Mouse (Mus musculus) MEL (cell line): Measurements from ENCODE around the gene Gpx3. TPM values are rescaled to one million over a fixed set of nuclear protein-coding genes. Genes with fewer than 3 reads are reported as not detected.

ENCODE experiments used
- DNase-seq: peaks from one replicate; pipeline ENCODE4 v3.0.0; 2011; ENCODE audit warnings: low read depth, low spot score
- H3K27ac ChIP-seq: 2 replicates; pipeline ENCODE4 v1.5.1; 2012; ENCODE audit warnings: low read depth, mild to moderate bottlenecking, control low read depth, low read length, moderate library complexity; ENCODE audit not compliant: control insufficient read depth
- H3K27me3 ChIP-seq, 2 experiments: fragments of 150-350 bp in 1 of 2; sonication (generic) in 1 of 2; 2 replicates each; pipeline ENCODE4 v1.6.1; 2012; ENCODE audit warnings: low read length in 2 of 2, mild to moderate bottlenecking in 2 of 2, improper control_type of control experiment in 1 of 2, moderate library complexity in 1 of 2; ENCODE audit not compliant: insufficient read depth in 2 of 2, control insufficient read depth in 1 of 2
- H3K36me3 ChIP-seq, 2 experiments: 2 replicates each; pipeline ENCODE4 v1.6.1; 2012 to 2014; ENCODE audit warnings: low read length in 2 of 2, improper control_type of control experiment in 1 of 2, inconsistent platforms in 1 of 2, mild to moderate bottlenecking in 1 of 2; ENCODE audit not compliant: insufficient read depth in 2 of 2, control insufficient read depth in 1 of 2
- H3K4me1 ChIP-seq, 2 experiments: fragments of 150-350 bp in 1 of 2; sonication (generic) in 1 of 2; 2 replicates each; pipeline ENCODE4 v1.6.1; 2012; ENCODE audit warnings: low read length in 2 of 2, improper control_type of control experiment in 1 of 2, mild to moderate bottlenecking in 1 of 2; ENCODE audit not compliant: insufficient read depth in 2 of 2, control insufficient read depth in 1 of 2
- H3K4me3 ChIP-seq, 2 experiments: fragments of 150-350 bp in 1 of 2; sonication (generic) in 1 of 2; 2 replicates each; pipeline ENCODE4 v1.5.1; 2012; ENCODE audit warnings: low read depth in 2 of 2, low read length in 2 of 2, mild to moderate bottlenecking in 2 of 2, moderate library complexity in 2 of 2, control low read depth in 1 of 2, improper control_type of control experiment in 1 of 2; ENCODE audit not compliant: control insufficient read depth in 1 of 2, insufficient read depth in 1 of 2
- H3K79me2 ChIP-seq: 2 replicates; pipeline ENCODE4 v1.6.1; 2012; ENCODE audit warnings: mild to moderate bottlenecking, low read length, moderate library complexity; ENCODE audit not compliant: control insufficient read depth, poor library complexity, insufficient read depth
- H3K9ac ChIP-seq: 2 replicates; pipeline ENCODE4 v1.6.1; 2012; ENCODE audit warnings: low read depth, mild to moderate bottlenecking, control low read depth, low read length, moderate library complexity; ENCODE audit not compliant: control insufficient read depth, poor library complexity, severe bottlenecking
- H3K9me3 ChIP-seq: fragments of 150-350 bp; sonication (generic); replicated peaks from 2 replicates; pipeline ENCODE4 v1.6.1; 2012; ENCODE audit warnings: mild to moderate bottlenecking, low read length, improper control_type of control experiment, moderate library complexity; ENCODE audit not compliant: insufficient read depth
- BHLHE40 ChIP-seq: IDR thresholded peaks from 2 replicates; pipeline ENCODE4 v1.6.1; 2012; ENCODE audit warnings: low read depth, mild to moderate bottlenecking, inconsistent platforms, low read length, improper control_type of control experiment, borderline replicate concordance
- CHD1 ChIP-seq: IDR thresholded peaks from 2 replicates; pipeline ENCODE4 v1.6.1; 2012; ENCODE audit warnings: low read depth, mild to moderate bottlenecking, inconsistent platforms, low read length, improper control_type of control experiment
- CTCF ChIP-seq, 3 experiments: IDR thresholded peaks in 2 of 3; conservative IDR thresholded peaks in 1 of 3; 2 replicates each; pipeline ENCODE4 v1.5.1; 2011 to 2012; ENCODE audit warnings: low read length in 3 of 3, low read depth in 2 of 3, mild to moderate bottlenecking in 2 of 3, improper control_type of control experiment in 1 of 3, inconsistent platforms in 1 of 3, mixed read lengths in 1 of 3, moderate library complexity in 1 of 3; ENCODE audit not compliant: control insufficient read depth in 1 of 3, insufficient read depth in 1 of 3, poor library complexity in 1 of 3, severe bottlenecking in 1 of 3
- E2F4 ChIP-seq: IDR thresholded peaks from 2 replicates; pipeline ENCODE4 v1.6.1; 2011; ENCODE audit warnings: low read depth, low read length, improper control_type of control experiment, borderline replicate concordance
- EP300 ChIP-seq, 2 experiments: IDR thresholded peaks; 2 replicates each; pipeline ENCODE4 v1.6.1; 2011; ENCODE audit warnings: improper control_type of control experiment in 2 of 2, low read length in 2 of 2, low read depth in 1 of 2, mild to moderate bottlenecking in 1 of 2
- ETS1 ChIP-seq: IDR thresholded peaks from 2 replicates; pipeline ENCODE4 v1.6.1; 2012; ENCODE audit warnings: low read depth, mild to moderate bottlenecking, inconsistent platforms, low read length, improper control_type of control experiment, moderate library complexity
- GABPA ChIP-seq: IDR thresholded peaks from 2 replicates; pipeline ENCODE4 v1.6.1; 2012; ENCODE audit warnings: low read depth, mild to moderate bottlenecking, inconsistent platforms, low read length, improper control_type of control experiment, moderate library complexity
- GATA1 ChIP-seq: IDR thresholded peaks from 2 replicates; pipeline ENCODE4 v1.6.1; 2011; ENCODE audit warnings: low read depth, low read length, improper control_type of control experiment
- HCFC1 ChIP-seq: IDR thresholded peaks from 2 replicates; pipeline ENCODE4 v1.6.1; 2012; ENCODE audit warnings: low read depth, mild to moderate bottlenecking, inconsistent platforms, low read length, improper control_type of control experiment, moderate library complexity
- JUND ChIP-seq: IDR thresholded peaks from 2 replicates; pipeline ENCODE4 v1.6.1; 2011; ENCODE audit warnings: low read depth, mild to moderate bottlenecking, improper control_type of control experiment, low read length
- KAT2A ChIP-seq: conservative IDR thresholded peaks from 2 replicates; pipeline ENCODE4 v1.6.1; 2012; ENCODE audit warnings: low read depth, low read length, improper control_type of control experiment, inconsistent platforms
- MAFK ChIP-seq: IDR thresholded peaks from 2 replicates; pipeline ENCODE4 v1.6.1; 2011; ENCODE audit warnings: low read depth, mild to moderate bottlenecking, low read length, improper control_type of control experiment, borderline replicate concordance
- MAX ChIP-seq: IDR thresholded peaks from 2 replicates; pipeline ENCODE4 v1.6.1; 2011; ENCODE audit warnings: low read length, improper control_type of control experiment
- MAZ ChIP-seq: IDR thresholded peaks from 2 replicates; pipeline ENCODE4 v1.6.1; 2012; ENCODE audit warnings: low read depth, mild to moderate bottlenecking, inconsistent platforms, low read length, improper control_type of control experiment
- MEF2A ChIP-seq: IDR thresholded peaks from 2 replicates; pipeline ENCODE4 v1.6.1; 2014; ENCODE audit warnings: low read depth, mild to moderate bottlenecking, inconsistent platforms, low read length, improper control_type of control experiment; ENCODE audit not compliant: poor library complexity, insufficient replicate concordance, severe bottlenecking; ENCODE audit errors: extremely low read depth
- MXI1 ChIP-seq: IDR thresholded peaks from 2 replicates; pipeline ENCODE4 v1.6.1; 2011; ENCODE audit warnings: mild to moderate bottlenecking, low read depth, low read length, improper control_type of control experiment
- MYB ChIP-seq: IDR thresholded peaks from 2 replicates; pipeline ENCODE4 v1.6.1; 2011; ENCODE audit warnings: mild to moderate bottlenecking, low read depth, low read length, improper control_type of control experiment
- MYC ChIP-seq: IDR thresholded peaks from 2 replicates; pipeline ENCODE4 v1.6.1; 2011; ENCODE audit warnings: low read depth, mild to moderate bottlenecking, low read length, improper control_type of control experiment, moderate library complexity
- NELFE ChIP-seq: IDR thresholded peaks from 2 replicates; pipeline ENCODE4 v1.6.1; 2011; ENCODE audit warnings: low read depth, low read length, improper control_type of control experiment
- NRF1 ChIP-seq: IDR thresholded peaks from 2 replicates; pipeline ENCODE4 v1.6.1; 2014; ENCODE audit warnings: low read depth, mild to moderate bottlenecking, inconsistent platforms, low read length, improper control_type of control experiment, moderate library complexity; ENCODE audit not compliant: poor library complexity, insufficient read depth, severe bottlenecking
- POLR2A ChIP-seq, 2 experiments: IDR thresholded peaks; 2 replicates each; pipeline ENCODE4 v1.6.1; 2011 to 2012; ENCODE audit warnings: low read length in 2 of 2, mild to moderate bottlenecking in 2 of 2, control low read depth in 1 of 2, improper control_type of control experiment in 1 of 2, low read depth in 1 of 2, moderate library complexity in 1 of 2; ENCODE audit not compliant: control insufficient read depth in 1 of 2, insufficient read depth in 1 of 2, poor library complexity in 1 of 2
- POLR2AphosphoS2 ChIP-seq: IDR thresholded peaks from 2 replicates; pipeline ENCODE4 v1.6.1; 2011; ENCODE audit warnings: low read length, improper control_type of control experiment
- RCOR1 ChIP-seq: IDR thresholded peaks from 2 replicates; pipeline ENCODE4 v1.6.1; 2012; ENCODE audit warnings: low read depth, mild to moderate bottlenecking, inconsistent platforms, low read length, improper control_type of control experiment
- TAL1 ChIP-seq: IDR thresholded peaks from 2 replicates; pipeline ENCODE4 v1.6.1; 2012; ENCODE audit warnings: mild to moderate bottlenecking, inconsistent platforms, low read length, moderate library complexity, mixed read lengths
- TBP ChIP-seq: IDR thresholded peaks from 2 replicates; pipeline ENCODE4 v1.8.0; 2011; ENCODE audit warnings: low read depth, low read length, improper control_type of control experiment
- TCF12 ChIP-seq: IDR thresholded peaks from 2 replicates; pipeline ENCODE4 v1.6.1; 2014; ENCODE audit warnings: low read depth, mild to moderate bottlenecking, inconsistent platforms, low read length, improper control_type of control experiment, moderate library complexity
- USF1 ChIP-seq: IDR thresholded peaks from 2 replicates; pipeline ENCODE4 v1.6.1; 2014; ENCODE audit warnings: low read depth, mild to moderate bottlenecking, inconsistent platforms, low read length, improper control_type of control experiment, moderate library complexity
- USF2 ChIP-seq, 2 experiments: IDR thresholded peaks; 2 replicates each; pipeline ENCODE4 v1.6.1; 2011 to 2012; ENCODE audit warnings: improper control_type of control experiment in 2 of 2, low read length in 2 of 2, borderline replicate concordance in 1 of 2, inconsistent platforms in 1 of 2, low read depth in 1 of 2, mild to moderate bottlenecking in 1 of 2; ENCODE audit not compliant: insufficient read depth in 1 of 2
- ZC3H11A ChIP-seq: IDR thresholded peaks from 2 replicates; pipeline ENCODE4 v1.6.1; 2012; ENCODE audit warnings: low read depth, mild to moderate bottlenecking, inconsistent platforms, low read length, improper control_type of control experiment
- ZMIZ1 ChIP-seq: IDR thresholded peaks from 2 replicates; pipeline ENCODE4 v1.6.1; 2012; ENCODE audit warnings: low read depth, mild to moderate bottlenecking, inconsistent platforms, low read length, improper control_type of control experiment, moderate library complexity
- ZNF384 ChIP-seq: IDR thresholded peaks from 2 replicates; pipeline ENCODE4 v1.6.1; 2012; ENCODE audit warnings: low read depth, mild to moderate bottlenecking, inconsistent platforms, low read length, improper control_type of control experiment
- polyA plus RNA-seq, 2 experiments: library from polyadenylated mRNA; stranded (reverse) in 1 of 2; unstranded in 1 of 2; fragments of >175 nt in 1 of 2; fragments of >200 nt in 1 of 2; gene quantifications; 2 replicates each; pipeline versions ENCODE4 v1.2.1 to v1.2.4; 2012; ENCODE audit warnings: low replicate concordance in 2 of 2, low read depth in 1 of 2; ENCODE audit not compliant: insufficient read length in 2 of 2, insufficient read depth in 1 of 2, missing spikeins in 1 of 2
- total RNA-seq: library from RNA; depleted of rRNA; stranded (reverse); fragments of 300-350 nt; gene quantifications from 2 replicates; pipeline ENCODE4 v1.2.3, GENCODE M21; 2012

Gpx3 gene
- total and polyA plus RNA-seq, 3 experiments: 0.12 to 0.15 TPM; not detected in 1

GRCm38 (mm10) chr11:54859322-54860165 lies 42.7 kb upstream of the Gpx3 start (continued):
- TF ChIP-seq MXI1 (peak; percentile 94), MAZ (no peak)

- peak within 1 kb of the TSS; percentile 65 for H3K27ac ChIP-seq
- H3K4me3 ChIP-seq: peak within 1 kb of the TSS; percentile 69 to 82
- H3K9me3 ChIP-seq: no peaks in the 10 kb centered on the region
- H3K9ac ChIP-seq: peak within 1 kb of the TSS; percentile 86
- peaks cover 0 to 7% of the 10 kb centered on the region in 2 experiments; a peak in 2 of 4 replicates for H3K36me3 ChIP-seq
- H3K4me1 ChIP-seq: peaks cover 0 to 13% of the 10 kb centered on the region in 2 experiments; a peak in 2 of 4 replicates
- peak; percentile 100 for DNase-seq
- peaks cover 4% of the 10 kb centered on the region; the same call in 1 of the 2 replicates for H3K79me2 ChIP-seq
- H3K27me3 ChIP-seq: no peaks in the 10 kb centered on the region
- TF ChIP-seq ZNF384 (no peak), ZMIZ1 (peak; percentile 81; the same call in 1 of the 2 replicates), MAX (peak; percentile 60; the same call in 1 of the 2 replicates), NRF1 (peak; percentile 68), MYB (no peak), CTCF (IDR thresholded peaks at IDR 0.05 in 2 of 3, conservative IDR thresholded peaks at IDR 0.05 in 1 of 3; ENCODE audit: control insufficient read depth in 1 of 3, insufficient read depth in 1 of 3, low read depth in 2 of 3, low read length in 3 of 3, poor library complexity in 1 of 3, severe bottlenecking in 1 of 3) (no peak), USF2 (IDR thresholded peaks at IDR 0.05; ENCODE audit: borderline replicate concordance in 1 of 2, insufficient read depth in 1 of 2, low read depth in 1 of 2, low read length in 2 of 2) (no peak), TAL1 (no peak), MAZ (peak; percentile 60), GABPA (no peak), BHLHE40 (no peak), TBP (0 out of 2 replicates have a peak, but pooled peaks have one; percentile 48), ETS1 (peak; percentile 74), EP300 (IDR thresholded peaks at IDR 0.05; ENCODE audit: low read depth in 1 of 2, low read length in 2 of 2) (peak in 1 of 2 experiments; percentile 42; a peak in 1 of 4 replicates), USF1 (no peak), KAT2A (peak; percentile 78; the same call in 1 of the 2 replicates), GATA1 (peak; percentile 75), CHD1 (no peak), JUND (no peak), MEF2A (no peak), POLR2A (IDR thresholded peaks at IDR 0.05; ENCODE audit: control insufficient read depth in 1 of 2, insufficient read depth in 1 of 2, low read depth in 1 of 2, low read length in 2 of 2, poor library complexity in 1 of 2) (peak; percentile 94 to 98), E2F4 (no peak), ZC3H11A (no peak), MAFK (no peak), RCOR1 (no peak; the same call in 1 of the 2 replicates), HCFC1 (peak; percentile 94), TCF12 (peak; percentile 49), NELFE (peak; percentile 97), POLR2AphosphoS2 (peak; percentile 92), MYC (peak; percentile 16; the same call in 1 of the 2 replicates)
Observed at GRCm38 (mm10) chr11:54860256-54861038, 41.8 kb upstream of the Gpx3 start, which contains the start of gene Lyrm7. Gene Lyrm7, minus strand, starts transcription at chr11:54860916.
